Mouse (Mus musculus) hindbrain, embryonic 13.5 days (tissue): Measurements from ENCODE around the gene Snx11. TPM values are rescaled to one million over a fixed set of nuclear protein-coding genes. Genes with fewer than 3 reads are reported as not detected.
"Not testable (repeated sequence)": the region's sequence is repeated elsewhere in the genome, so short reads cannot be mapped to it uniquely, and the experiment has no call there.

Experiments used
- ATAC-seq: fragments of 200-750 bp; cut with Nextera tagmentation; 2 replicates; pipeline ENCODE4 v1.8.0; 2017; ENCODE audit warnings: moderate TSS enrichment; ENCODE audit not compliant: low FRiP score
- H3K27ac ChIP-seq: fragments of 300-500 bp; sonication (generic); 2 replicates; pipeline ENCODE4 v1.5.1; 2015; ENCODE audit warnings: inconsistent platforms, mild to moderate bottlenecking, moderate library complexity
- H3K27me3 ChIP-seq: fragments of 300-500 bp; sonication (generic); 2 replicates; pipeline ENCODE4 v1.6.1; 2015; ENCODE audit warnings: mild to moderate bottlenecking, inconsistent platforms
- H3K36me3 ChIP-seq: fragments of 300-500 bp; sonication (generic); 2 replicates; pipeline ENCODE4 v1.6.1; 2015; ENCODE audit warnings: mild to moderate bottlenecking, inconsistent platforms
- H3K4me1 ChIP-seq: fragments of 300-500 bp; sonication (generic); replicated peaks from 2 replicates; pipeline ENCODE4 v1.6.1; 2015; ENCODE audit warnings: inconsistent platforms
- H3K4me2 ChIP-seq: fragments of 300-500 bp; sonication (generic); 2 replicates; pipeline ENCODE4 v1.6.1; 2015; ENCODE audit warnings: inconsistent platforms, mild to moderate bottlenecking, moderate library complexity
- H3K4me3 ChIP-seq: fragments of 300-500 bp; sonication (generic); 2 replicates; pipeline ENCODE4 v1.5.1; 2015; ENCODE audit warnings: mild to moderate bottlenecking, inconsistent platforms
- H3K9ac ChIP-seq: fragments of 300-500 bp; sonication (generic); 2 replicates; pipeline ENCODE4 v1.6.1; 2015; ENCODE audit warnings: mild to moderate bottlenecking, inconsistent platforms
- H3K9me3 ChIP-seq: fragments of 300-500 bp; sonication (generic); 2 replicates; pipeline ENCODE4 v1.6.1; 2016; ENCODE audit warnings: inconsistent platforms
- WGBS: fragments of 180-500 bp; shearing (Covaris S2); methylation state at CpG from one replicate; pipeline ENCODE4 v1.1.7; 2015; 5-methylcytosine and 5-hydroxymethylcytosine counted together
- polyA plus RNA-seq: library from polyadenylated mRNA; unstranded; fragments of >200 nt; fragmentation: Nextera tagmentation; extraction: Ambion mirVana; gene quantifications from 2 replicates; pipeline ENCODE4 v1.2.1, GENCODE M21; 2015

The Snx11 gene
- polyA plus RNA-seq, 1 experiment from 2014 or later = 71.8 TPM

- Histone ChIP-seq H3K27me3 (no peaks in the 10 kb centered on the region), H3K9me3 (no peaks in the 10 kb centered on the region), H3K4me3 (no peak overlapping the region), H3K27ac (no peak overlapping the region), H3K4me2 (no peak overlapping the region), H3K9ac (no peak overlapping the region), H3K4me1 (peaks cover 6% of the 10 kb centered on the region; the same call in 1 of the 2 replicates), H3K36me3 (peaks cover 91% of the 10 kb centered on the region)
- WGBS = 90% methylated on average over 2 of the region's 2 CpGs
- ATAC-seq = no peak
Measured at GRCm38 (mm10) chr11:96814443-96814842, 37.1 kb upstream of the Snx11 start.

- ATAC-seq = no peak
- H3K9ac ChIP-seq = no peak overlapping the region
- no peak overlapping the region for H3K4me2 ChIP-seq
- H3K36me3 ChIP-seq = peaks cover 91% of the 10 kb centered on the region
- H3K27me3 ChIP-seq = no peaks in the 10 kb centered on the region
- H3K4me1 ChIP-seq = peaks cover 6% of the 10 kb centered on the region; the same call in 1 of the 2 replicates
- H3K27ac ChIP-seq = no peak overlapping the region
- 89% methylated on average over 5 of the region's 5 CpGs for WGBS
- no peaks in the 10 kb centered on the region for H3K9me3 ChIP-seq
- H3K4me3 ChIP-seq = no peak overlapping the region
Measured at GRCm38 (mm10) chr11:96813920-96814319, 36.6 kb upstream of the Snx11 start.

- ATAC-seq = no peak
- no peak overlapping the region for H3K4me3 ChIP-seq
- WGBS = 91% methylated on average over 4 of the region's 4 CpGs
- H3K36me3 ChIP-seq = peaks cover 91% of the 10 kb centered on the region
- no peaks in the 10 kb centered on the region for H3K27me3 ChIP-seq
- H3K4me1 ChIP-seq = peaks cover 6% of the 10 kb centered on the region; the same call in 1 of the 2 replicates
- H3K27ac ChIP-seq = no peak overlapping the region
- no peak overlapping the region for H3K9ac ChIP-seq
- H3K9me3 ChIP-seq = no peaks in the 10 kb centered on the region
- H3K4me2 ChIP-seq = no peak overlapping the region
Measured at GRCm38 (mm10) chr11:96813455-96813854, 36.1 kb upstream of the Snx11 start.

GRCm38 (mm10) chr11:96811188-96811587 is 33.8 kb upstream of the Snx11 start:
- H3K27ac ChIP-seq, H3K27me3 ChIP-seq, H3K4me1 ChIP-seq, H3K4me3 ChIP-seq, H3K9me3 ChIP-seq, H3K4me2 ChIP-seq, H3K9ac ChIP-seq, ATAC-seq: not testable (repeated sequence)
- 86% methylated on average over 1 of the region's 1 CpGs for WGBS
- H3K36me3 ChIP-seq = peaks cover 85% of the 10 kb centered on the region

- H3K36me3 ChIP-seq = peaks cover 89% of the 10 kb centered on the region
- H3K27me3 ChIP-seq = no peaks in the 10 kb centered on the region
- no peak overlapping the region for H3K4me2 ChIP-seq
- no peak for ATAC-seq
- H3K9ac ChIP-seq = no peak overlapping the region
- H3K4me3 ChIP-seq = no peak overlapping the region
- no peak overlapping the region for H3K27ac ChIP-seq
- no peaks in the 10 kb centered on the region for H3K9me3 ChIP-seq
- H3K4me1 ChIP-seq = no peaks in the 10 kb centered on the region
- 91% methylated on average over 6 of the region's 6 CpGs for WGBS
Measured at GRCm38 (mm10) chr11:96809562-96810235, 32.3 kb upstream of the Snx11 start.

- no peak overlapping the region for H3K4me3 ChIP-seq
- H3K9me3 ChIP-seq = no peaks in the 10 kb centered on the region
- peaks cover 92% of the 10 kb centered on the region for H3K36me3 ChIP-seq
- ATAC-seq = no peak
- H3K27me3 ChIP-seq = no peaks in the 10 kb centered on the region
- no peak overlapping the region for H3K27ac ChIP-seq
- H3K4me2 ChIP-seq = no peak overlapping the region
- WGBS = 63% methylated on average over 1 of the region's 1 CpGs
- H3K4me1 ChIP-seq = no peaks in the 10 kb centered on the region
- no peak overlapping the region for H3K9ac ChIP-seq
Measured at GRCm38 (mm10) chr11:96808066-96808465, 30.7 kb upstream of the Snx11 start.

- Histone ChIP-seq H3K9me3 (no peaks in the 10 kb centered on the region), H3K9ac (no peak overlapping the region), H3K4me2 (no peak overlapping the region), H3K36me3 (peaks cover 90% of the 10 kb centered on the region), H3K27ac (no peak overlapping the region), H3K27me3 (no peaks in the 10 kb centered on the region), H3K4me1 (no peaks in the 10 kb centered on the region), H3K4me3 (no peak overlapping the region)
- 93% methylated on average over 5 of the region's 5 CpGs for WGBS
- no peak for ATAC-seq
Measured at GRCm38 (mm10) chr11:96805606-96806005, 28.2 kb upstream of the Snx11 start.

GRCm38 (mm10) chr11:96799511-96799910 is 22.2 kb upstream of the Snx11 start:
- H3K4me1 ChIP-seq = no peaks in the 10 kb centered on the region
- no peak overlapping the region for H3K4me2 ChIP-seq
- H3K4me3 ChIP-seq = no peak overlapping the region
- H3K9ac ChIP-seq = no peak overlapping the region
- no peaks in the 10 kb centered on the region for H3K27me3 ChIP-seq
- peaks cover 61% of the 10 kb centered on the region for H3K36me3 ChIP-seq
- no peak overlapping the region for H3K27ac ChIP-seq
- no peak for ATAC-seq
- 93% methylated on average over 2 of the region's 2 CpGs for WGBS
- H3K9me3 ChIP-seq = no peaks in the 10 kb centered on the region

GRCm38 (mm10) chr11:96796586-96796985 is 19.2 kb upstream of the Snx11 start:
- Histone ChIP-seq H3K4me1 (peaks cover 25% of the 10 kb centered on the region), H3K9ac (no peak overlapping the region), H3K4me2 (no peak overlapping the region), H3K27me3 (no peaks in the 10 kb centered on the region), H3K36me3 (peaks cover 34% of the 10 kb centered on the region), H3K4me3 (no peak overlapping the region), H3K27ac (no peak overlapping the region), H3K9me3 (no peaks in the 10 kb centered on the region)
- 73% methylated on average over 1 of the region's 1 CpGs for WGBS
- no peak for ATAC-seq

GRCm38 (mm10) chr11:96796081-96796480 is 18.7 kb upstream of the Snx11 start:
- WGBS = 98% methylated on average over 2 of the region's 2 CpGs
- Histone ChIP-seq H3K4me3 (no peak overlapping the region), H3K4me1 (peaks cover 30% of the 10 kb centered on the region), H3K27me3 (no peaks in the 10 kb centered on the region), H3K27ac (no peak overlapping the region), H3K9ac (no peak overlapping the region), H3K36me3 (peaks cover 31% of the 10 kb centered on the region), H3K9me3 (no peaks in the 10 kb centered on the region), H3K4me2 (no peak overlapping the region)
- no peak for ATAC-seq

- WGBS = 97% methylated on average over 13 of the region's 13 CpGs
- no peak for ATAC-seq
Measured at GRCm38 (mm10) chr11:96795491-96795890, 18.1 kb upstream of the Snx11 start.

GRCm38 (mm10) chr11:96790681-96791080 is 13.3 kb upstream of the Snx11 start:
- Histone ChIP-seq H3K4me1 (peaks cover 47% of the 10 kb centered on the region), H3K4me2 (peak overlapping the region; percentile 94), H3K9me3 (no peaks in the 10 kb centered on the region), H3K9ac (peak overlapping the region; percentile 91; the same call in 1 of the 2 replicates), H3K4me3 (peak overlapping the region; percentile 93), H3K27ac (no peak overlapping the region), H3K36me3 (peaks cover 7% of the 10 kb centered on the region), H3K27me3 (no peaks in the 10 kb centered on the region)
- ATAC-seq = no peak
- 14% methylated on average over 1 of the region's 1 CpGs for WGBS

More at GRCm38 (mm10) chr11:96795491-96795890, 18.1 kb upstream of the Snx11 start:
- Histone ChIP-seq H3K4me2 (no peak overlapping the region), H3K27ac (no peak overlapping the region), H3K4me3 (no peak overlapping the region), H3K27me3 (no peaks in the 10 kb centered on the region), H3K9me3 (no peaks in the 10 kb centered on the region), H3K4me1 (peaks cover 36% of the 10 kb centered on the region), H3K9ac (no peak overlapping the region), H3K36me3 (peaks cover 26% of the 10 kb centered on the region)

- no peaks in the 10 kb centered on the region for H3K9me3 ChIP-seq
- H3K36me3 ChIP-seq = no peaks in the 10 kb centered on the region
- peak overlapping the region; percentile 91 for H3K9ac ChIP-seq
- peaks cover 47% of the 10 kb centered on the region for H3K4me1 ChIP-seq
- no peak for ATAC-seq
- H3K27me3 ChIP-seq = no peaks in the 10 kb centered on the region
- peak overlapping the region; percentile 94 for H3K4me2 ChIP-seq
- no peak overlapping the region for H3K27ac ChIP-seq
- peak overlapping the region; percentile 93 for H3K4me3 ChIP-seq
- whole genome bisulfite sequencing = 8% methylated on average over 5 of the region's 5 CpGs
Measured at GRCm38 (mm10) chr11:96789990-96790389, 12.6 kb upstream of the Snx11 start.
